Mouse (Mus musculus) limb, embryonic 13.5 days (tissue): ENCODE results near the gene Gpr4. TPM values are rescaled to one million over a fixed set of nuclear protein-coding genes. Genes with fewer than 3 reads are reported as not detected.

Experiments
- ATAC-seq: fragments of 200-750 bp; cut with Nextera tagmentation; 2 replicates; pipeline ENCODE4 v1.8.0; 2017; ENCODE audit warnings: low read depth, moderate number of reproducible peaks, moderate TSS enrichment; ENCODE audit not compliant: low FRiP score
- H3K27ac ChIP-seq: fragments of 300-500 bp; sonication (generic); 2 replicates; pipeline ENCODE4 v1.5.1; 2015; ENCODE audit warnings: inconsistent platforms, mild to moderate bottlenecking, moderate library complexity
- H3K27me3 ChIP-seq: fragments of 300-500 bp; sonication (generic); 2 replicates; pipeline ENCODE4 v1.6.1; 2015; ENCODE audit warnings: mild to moderate bottlenecking, inconsistent platforms
- H3K36me3 ChIP-seq: fragments of 300-500 bp; sonication (generic); 2 replicates; pipeline ENCODE4 v1.6.1; 2015; ENCODE audit warnings: inconsistent platforms, mild to moderate bottlenecking, moderate library complexity
- H3K4me1 ChIP-seq: fragments of 300-500 bp; sonication (generic); 2 replicates; pipeline ENCODE4 v1.6.1; 2015; ENCODE audit warnings: inconsistent platforms
- H3K4me2 ChIP-seq: fragments of 300-500 bp; sonication (generic); replicated peaks from 2 replicates; pipeline ENCODE4 v1.6.1; 2015; ENCODE audit warnings: inconsistent platforms, mild to moderate bottlenecking, moderate library complexity
- H3K4me3 ChIP-seq: fragments of 300-500 bp; sonication (generic); 2 replicates; pipeline ENCODE4 v1.5.1; 2015; ENCODE audit warnings: moderate library complexity, mild to moderate bottlenecking, inconsistent platforms
- H3K9ac ChIP-seq: fragments of 300-500 bp; sonication (generic); 2 replicates; pipeline ENCODE4 v1.6.1; 2015; ENCODE audit warnings: mild to moderate bottlenecking, inconsistent platforms
- H3K9me3 ChIP-seq: fragments of 300-500 bp; sonication (generic); 2 replicates; pipeline ENCODE4 v1.6.1; 2016; ENCODE audit warnings: inconsistent platforms
- WGBS: fragments of 180-500 bp; shearing (Covaris S2); methylation state at CpG from one replicate; pipeline ENCODE4 v1.1.7; 2015; 5-methylcytosine and 5-hydroxymethylcytosine counted together
- polyA plus RNA-seq: library from polyadenylated mRNA; unstranded; fragments of >200 nt; fragmentation: Nextera tagmentation; extraction: Ambion mirVana; gene quantifications from 2 replicates; pipeline ENCODE4 v1.2.1, GENCODE M21; 2015

The Gpr4 gene
- polyA plus RNA-seq, 1 experiment from 2014 or later: 6.2 TPM

- peaks cover 45% of the 10 kb centered on the region for H3K36me3 ChIP-seq
- WGBS: 88% methylated on average over 3 of the region's 3 CpGs
- no peak overlapping the region for H3K4me3 ChIP-seq
- ATAC-seq: no peak
- no peak overlapping the region for H3K9ac ChIP-seq
- H3K27me3 ChIP-seq: no peaks in the 10 kb centered on the region
- no peaks in the 10 kb centered on the region for H3K4me1 ChIP-seq
- no peak overlapping the region for H3K4me2 ChIP-seq
- no peaks in the 10 kb centered on the region for H3K9me3 ChIP-seq
- no peak overlapping the region for H3K27ac ChIP-seq
Measured at GRCm38 (mm10) chr7:19245083-19245482, 32.7 kb downstream of the Gpr4 start.

- H3K4me1 ChIP-seq: no peaks in the 10 kb centered on the region
- no peak for ATAC-seq
- H3K9ac ChIP-seq: no peak overlapping the region
- H3K36me3 ChIP-seq: peaks cover 34% of the 10 kb centered on the region
- no peaks in the 10 kb centered on the region for H3K9me3 ChIP-seq
- no peaks in the 10 kb centered on the region for H3K27me3 ChIP-seq
- H3K4me2 ChIP-seq: no peak overlapping the region
- no peak overlapping the region for H3K4me3 ChIP-seq
- H3K27ac ChIP-seq: no peak overlapping the region
- WGBS: 93% methylated on average over 1 of the region's 1 CpGs
Measured at GRCm38 (mm10) chr7:19246855-19247254, 34.5 kb downstream of the Gpr4 start.

- Histone ChIP-seq H3K4me3 (no peak overlapping the region), H3K36me3 (peaks cover 34% of the 10 kb centered on the region), H3K4me2 (no peak overlapping the region), H3K4me1 (no peaks in the 10 kb centered on the region), H3K27me3 (no peaks in the 10 kb centered on the region), H3K9me3 (no peaks in the 10 kb centered on the region), H3K27ac (no peak overlapping the region), H3K9ac (no peak overlapping the region)
- ATAC-seq: no peak
- WGBS: 88% methylated on average over 2 of the region's 2 CpGs
Measured at GRCm38 (mm10) chr7:19247511-19247910, 35.2 kb downstream of the Gpr4 start.

- no peaks in the 10 kb centered on the region for H3K9me3 ChIP-seq
- no peak overlapping the region for H3K9ac ChIP-seq
- no peaks in the 10 kb centered on the region for H3K27me3 ChIP-seq
- ATAC-seq: no peak
- H3K4me1 ChIP-seq: no peaks in the 10 kb centered on the region
- 82% methylated on average over 4 of the region's 4 CpGs for WGBS
- H3K27ac ChIP-seq: no peak overlapping the region
- H3K36me3 ChIP-seq: peaks cover 34% of the 10 kb centered on the region
- no peak overlapping the region for H3K4me3 ChIP-seq
- H3K4me2 ChIP-seq: no peak overlapping the region
Measured at GRCm38 (mm10) chr7:19252078-19252477, 39.7 kb downstream of the Gpr4 start.

- Histone ChIP-seq H3K4me3 (no peak overlapping the region), H3K4me2 (no peak overlapping the region), H3K27me3 (no peaks in the 10 kb centered on the region), H3K9ac (no peak overlapping the region; the same call in 1 of the 2 replicates), H3K36me3 (peaks cover 40% of the 10 kb centered on the region), H3K27ac (no peak overlapping the region), H3K4me1 (no peaks in the 10 kb centered on the region), H3K9me3 (no peaks in the 10 kb centered on the region)
- no peak for ATAC-seq
- WGBS: 73% methylated on average over 5 of the region's 5 CpGs
Measured at GRCm38 (mm10) chr7:19253437-19253836, 41.1 kb downstream of the Gpr4 start.

GRCm38 (mm10) chr7:19255395-19255794 lies 43.1 kb downstream of the Gpr4 start:
- Histone ChIP-seq H3K4me1 (no peaks in the 10 kb centered on the region), H3K4me3 (no peak overlapping the region), H3K9me3 (no peaks in the 10 kb centered on the region), H3K36me3 (peaks cover 59% of the 10 kb centered on the region), H3K4me2 (no peak overlapping the region), H3K27ac (no peak overlapping the region), H3K9ac (no peak overlapping the region), H3K27me3 (no peaks in the 10 kb centered on the region)
- ATAC-seq: no peak
- 82% methylated on average over 17 of the region's 17 CpGs for WGBS

- Histone ChIP-seq H3K4me1 (no peaks in the 10 kb centered on the region), H3K27ac (no peak overlapping the region), H3K4me2 (no peak overlapping the region), H3K36me3 (peaks cover 71% of the 10 kb centered on the region), H3K9me3 (no peaks in the 10 kb centered on the region), H3K4me3 (no peak overlapping the region), H3K9ac (no peak overlapping the region), H3K27me3 (no peaks in the 10 kb centered on the region)
- 83% methylated on average over 7 of the region's 7 CpGs for WGBS
- no peak for ATAC-seq
Measured at GRCm38 (mm10) chr7:19256567-19256966, 44.2 kb downstream of the Gpr4 start.

- WGBS: 40% methylated on average over 11 of the region's 11 CpGs
- peaks cover 80% of the 10 kb centered on the region for H3K36me3 ChIP-seq
- no peak overlapping the region for H3K27ac ChIP-seq
- no peak overlapping the region for H3K4me2 ChIP-seq
- H3K27me3 ChIP-seq: no peaks in the 10 kb centered on the region
- H3K9ac ChIP-seq: no peak overlapping the region
- no peaks in the 10 kb centered on the region for H3K9me3 ChIP-seq
- ATAC-seq: peak; percentile 75; the same call in 1 of the 2 replicates
- no peaks in the 10 kb centered on the region for H3K4me1 ChIP-seq
- no peak overlapping the region for H3K4me3 ChIP-seq
Measured at GRCm38 (mm10) chr7:19257390-19258022, 45.2 kb downstream of the Gpr4 start.

GRCm38 (mm10) chr7:19258336-19258735 lies 46.0 kb downstream of the Gpr4 start:
- Histone ChIP-seq H3K36me3 (peaks cover 89% of the 10 kb centered on the region), H3K9ac (no peak overlapping the region), H3K4me2 (no peak overlapping the region), H3K27me3 (no peaks in the 10 kb centered on the region), H3K9me3 (no peaks in the 10 kb centered on the region), H3K4me3 (no peak overlapping the region), H3K27ac (no peak overlapping the region), H3K4me1 (no peaks in the 10 kb centered on the region)
- no peak for ATAC-seq
- 89% methylated on average over 3 of the region's 3 CpGs for WGBS

GRCm38 (mm10) chr7:19265147-19265546 lies 52.8 kb downstream of the Gpr4 start:
- Histone ChIP-seq H3K27ac (no peak overlapping the region), H3K36me3 (peaks cover 67% of the 10 kb centered on the region)
- ATAC-seq: no peak

GRCm38 (mm10) chr7:19265928-19266822 lies 53.8 kb downstream of the Gpr4 start:
- H3K4me2 ChIP-seq: no peak overlapping the region
- H3K9ac ChIP-seq: no peak overlapping the region; the same call in 1 of the 2 replicates
- ATAC-seq: no peak

More at GRCm38 (mm10) chr7:19265147-19265546, 52.8 kb downstream of the Gpr4 start:
- 60% methylated on average over 7 of the region's 7 CpGs for WGBS
- Histone ChIP-seq H3K4me1 (peaks cover 29% of the 10 kb centered on the region), H3K9ac (no peak overlapping the region), H3K27me3 (no peaks in the 10 kb centered on the region), H3K9me3 (no peaks in the 10 kb centered on the region), H3K4me2 (no peak overlapping the region), H3K4me3 (no peak overlapping the region)

GRCm38 (mm10) chr7:19267051-19267450 lies 54.7 kb downstream of the Gpr4 start:
- no peaks in the 10 kb centered on the region for H3K9me3 ChIP-seq
- 72% methylated on average over 10 of the region's 10 CpGs for WGBS
- ATAC-seq: no peak
- peaks cover 48% of the 10 kb centered on the region for H3K36me3 ChIP-seq
- no peak overlapping the region for H3K4me3 ChIP-seq
- no peak overlapping the region for H3K4me2 ChIP-seq
- H3K27ac ChIP-seq: no peak overlapping the region
- no peaks in the 10 kb centered on the region for H3K27me3 ChIP-seq
- no peak overlapping the region for H3K9ac ChIP-seq
- peaks cover 37% of the 10 kb centered on the region for H3K4me1 ChIP-seq

More at GRCm38 (mm10) chr7:19265928-19266822, 53.8 kb downstream of the Gpr4 start:
- H3K27me3 ChIP-seq: no peaks in the 10 kb centered on the region
- H3K4me3 ChIP-seq: no peak overlapping the region
- H3K9me3 ChIP-seq: no peaks in the 10 kb centered on the region
- peaks cover 37% of the 10 kb centered on the region for H3K4me1 ChIP-seq
- no peak overlapping the region for H3K27ac ChIP-seq
- peaks cover 57% of the 10 kb centered on the region for H3K36me3 ChIP-seq
- 75% methylated on average over 10 of the region's 10 CpGs for WGBS
